Mouse (Mus musculus): Measurements from ENCODE around the gene Slc25a35.
"Not testable (repeated sequence)": the region's sequence is repeated elsewhere in the genome, so short reads cannot be mapped to it uniquely, and the experiment has no call there.

The Slc25a35 gene

GRCm38 (mm10) chr11:68962159-68962558, 5.8 kb upstream of the Slc25a35 start:
- DNase-seq (ENCODE audit: low spot score): not testable (repeated sequence)

GRCm38 (mm10) chr11:68963405-68963804, 4.5 kb upstream of the Slc25a35 start:
- no peak for DNase-seq (ENCODE audit: low spot score)

GRCm38 (mm10) chr11:68965050-68965449, 2.9 kb upstream of the Slc25a35 start:
- DNase-seq (ENCODE audit: low spot score): no peak

- peak; percentile 85 for DNase-seq (ENCODE audit: low spot score)
Observed at GRCm38 (mm10) chr11:68965845-68966244, 2.1 kb upstream of the Slc25a35 start.

- no peak for DNase-seq (ENCODE audit: low spot score)
Observed at GRCm38 (mm10) chr11:68966554-68966953, 1.4 kb upstream of the Slc25a35 start.

- DNase-seq (ENCODE audit: low spot score): no peak
Observed at GRCm38 (mm10) chr11:68968752-68969151, 821 bp downstream of the Slc25a35 start.

GRCm38 (mm10) chr11:68970232-68970631, 2.3 kb downstream of the Slc25a35 start:
- DNase-seq (ENCODE audit: low spot score): no peak

- peak; percentile 88 for DNase-seq (ENCODE audit: low spot score)
Observed at GRCm38 (mm10) chr11:68973250-68974058, 5.5 kb downstream of the Slc25a35 start.

- DNase-seq (ENCODE audit: low spot score): no peak
Observed at GRCm38 (mm10) chr11:68974059-68974450, 6.1 kb downstream of the Slc25a35 start.

GRCm38 (mm10) chr11:68975085-68975484, 7.2 kb downstream of the Slc25a35 start, which contains the start of gene Rangrf:
TSS of gene Rangrf (minus strand) at chr11:68975185.
- no peak for DNase-seq (ENCODE audit: low spot score)

GRCm38 (mm10) chr11:68975601-68976000, 7.7 kb downstream of the Slc25a35 start:
- no peak for DNase-seq (ENCODE audit: low spot score)

- no peak for DNase-seq (ENCODE audit: low spot score)
Observed at GRCm38 (mm10) chr11:68979320-68979733, 11.4 kb downstream of the Slc25a35 start.

GRCm38 (mm10) chr11:68980919-68981318, 13.0 kb downstream of the Slc25a35 start:
- no peak for DNase-seq (ENCODE audit: low spot score)

GRCm38 (mm10) chr11:68982639-68983369, 14.9 kb downstream of the Slc25a35 start:
- DNase-seq (ENCODE audit: low spot score): peak; percentile 87

- no peak for DNase-seq (ENCODE audit: low spot score)
Observed at GRCm38 (mm10) chr11:68987365-68987882, 19.5 kb downstream of the Slc25a35 start.

GRCm38 (mm10) chr11:68988341-68988740, 20.4 kb downstream of the Slc25a35 start:
- no peak for DNase-seq (ENCODE audit: low spot score)

GRCm38 (mm10) chr11:68993122-68993521, 25.2 kb downstream of the Slc25a35 start:
- DNase-seq (ENCODE audit: low spot score): no peak

GRCm38 (mm10) chr11:68994377-68994776, 26.4 kb downstream of the Slc25a35 start:
- peak; percentile 14 for DNase-seq (ENCODE audit: low spot score)

GRCm38 (mm10) chr11:68997080-68997479, 29.1 kb downstream of the Slc25a35 start:
- DNase-seq (ENCODE audit: low spot score): no peak

- DNase-seq (ENCODE audit: low spot score): not testable (repeated sequence)
Observed at GRCm38 (mm10) chr11:69002782-69003181, 34.9 kb downstream of the Slc25a35 start.

GRCm38 (mm10) chr11:69003592-69003991, 35.7 kb downstream of the Slc25a35 start:
- peak; percentile 23 for DNase-seq (ENCODE audit: low spot score)

- no peak for DNase-seq (ENCODE audit: low spot score)
Observed at GRCm38 (mm10) chr11:69005193-69005592, 37.3 kb downstream of the Slc25a35 start.

- DNase-seq (ENCODE audit: low spot score): not testable (repeated sequence)
Observed at GRCm38 (mm10) chr11:69006575-69006974, 38.6 kb downstream of the Slc25a35 start.

All from retina, embryonic 14.5 days (tissue).